Mouse (Mus musculus): Measurements from ENCODE around the gene Csnk2b. TPM values are rescaled to one million over a fixed set of nuclear protein-coding genes. Genes with fewer than 3 reads are reported as not detected.

Csnk2b gene
- polyA plus RNA-seq, 1 experiment, result not detected

DNA sequence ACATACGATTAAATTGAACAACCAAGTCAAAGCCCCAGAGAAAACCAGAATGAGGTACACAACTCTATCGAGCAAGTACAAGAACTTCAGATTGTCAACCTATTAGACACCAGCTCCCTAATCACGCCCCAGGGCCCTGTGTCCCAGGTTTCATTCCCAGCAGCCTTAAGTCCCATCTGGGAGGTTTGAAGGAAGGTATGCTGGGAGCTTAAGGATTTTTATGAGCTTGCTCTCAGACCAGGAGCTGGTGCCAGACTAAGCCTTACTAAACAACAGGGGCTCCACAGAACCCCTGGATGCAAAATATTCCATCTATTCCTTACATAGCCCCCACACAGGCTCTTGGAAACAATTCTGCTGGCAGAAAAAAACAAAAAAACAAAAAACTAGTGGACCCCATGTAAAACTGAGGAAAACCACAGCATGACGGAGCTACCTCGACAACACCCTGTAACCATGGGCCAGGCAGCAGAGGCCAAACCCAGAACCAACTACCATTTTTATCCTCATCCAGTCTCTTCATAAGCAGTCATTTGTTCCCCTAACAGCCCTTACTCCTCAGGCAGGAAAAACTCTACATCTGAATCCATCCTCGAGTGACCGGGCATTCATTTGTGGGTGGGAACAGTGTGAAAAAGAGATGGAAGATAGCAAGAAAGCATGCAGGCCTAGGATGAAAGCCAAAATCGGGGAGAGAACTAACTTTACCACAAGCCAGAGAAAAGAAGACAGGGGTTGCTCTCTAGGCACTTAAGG lies 41.7 kb upstream of the Csnk2b start:
- WGBS, result 2% methylated on average over 8 of the region's 8 CpGs
- peak overlapping the region; percentile 68 for H3K27ac ChIP-seq (ENCODE audit: insufficient read depth, low read depth, low read length)
- TF ChIP-seq POLR2A (IDR thresholded peaks at IDR 0.05; ENCODE audit: insufficient read depth, low read depth, low read length) (no peak), CTCF (IDR thresholded peaks at IDR 0.05; ENCODE audit: insufficient read depth, low read depth, low read length) (no peak)
- peaks cover 13% of the 10 kb centered on the region for H3K4me1 ChIP-seq (ENCODE audit: control insufficient read depth, insufficient read depth, low read length)
- peak overlapping the region; percentile 59 for H3K4me3 ChIP-seq (ENCODE audit: insufficient read depth, low read depth, low read length)

DNA sequence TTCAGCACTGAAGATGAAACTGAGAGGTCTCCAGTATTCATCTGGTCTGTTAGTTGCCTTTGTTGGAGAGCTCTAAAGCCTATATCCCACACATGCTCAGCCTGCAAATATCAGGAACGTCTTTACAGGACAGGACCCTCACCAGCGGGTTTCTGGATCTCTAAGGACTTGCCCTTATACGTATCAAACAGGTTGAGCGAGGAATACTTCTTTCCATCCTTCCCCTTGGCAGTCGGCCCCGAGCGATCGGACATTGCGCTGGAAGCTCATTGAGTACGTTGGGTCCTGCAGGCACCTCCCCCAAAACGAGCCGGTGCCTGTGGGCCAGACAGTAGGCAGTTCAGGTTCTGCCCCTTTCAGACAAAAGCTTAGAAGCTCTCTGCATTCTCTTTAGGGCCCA lies 40.9 kb upstream of the Csnk2b start:
- TF ChIP-seq POLR2A (IDR thresholded peaks at IDR 0.05; ENCODE audit: insufficient read depth, low read depth, low read length), result no peak
- no peak for TF ChIP-seq CTCF (IDR thresholded peaks at IDR 0.05; ENCODE audit: insufficient read depth, low read depth, low read length)
- Histone ChIP-seq H3K27ac (ENCODE audit: insufficient read depth, low read depth, low read length) (no peak overlapping the region), H3K4me3 (ENCODE audit: insufficient read depth, low read depth, low read length) (peak overlapping the region; percentile 34), H3K4me1 (ENCODE audit: control insufficient read depth, insufficient read depth, low read length) (peaks cover 13% of the 10 kb centered on the region)
- WGBS, result 6% methylated on average over 12 of the region's 12 CpGs

DNA sequence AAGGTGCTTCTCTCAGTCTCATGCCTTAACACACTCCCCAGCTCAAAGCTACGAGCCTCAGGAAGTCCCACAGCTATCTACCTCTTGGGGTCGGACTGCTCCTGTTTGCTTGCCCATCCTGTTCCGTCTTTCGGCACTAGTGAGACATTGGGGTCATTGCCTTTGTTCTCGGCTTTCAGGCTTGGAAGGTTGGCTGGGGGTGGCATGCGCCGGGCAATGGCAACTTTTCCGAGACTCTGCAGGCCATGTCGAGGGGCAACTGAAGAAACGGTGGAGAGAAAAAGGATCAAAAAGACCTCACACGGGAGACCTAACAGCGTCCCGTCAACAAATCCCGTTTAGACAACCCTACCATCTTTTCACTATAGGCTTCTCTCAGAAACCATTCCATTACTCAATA lies 40.3 kb upstream of the Csnk2b start:
- TF ChIP-seq CTCF (IDR thresholded peaks at IDR 0.05; ENCODE audit: insufficient read depth, low read depth, low read length) (no peak), POLR2A (IDR thresholded peaks at IDR 0.05; ENCODE audit: insufficient read depth, low read depth, low read length) (no peak)
- peak overlapping the region; percentile 6; the same call in 1 of the 2 replicates for H3K4me3 ChIP-seq (ENCODE audit: insufficient read depth, low read depth, low read length)
- peaks cover 13% of the 10 kb centered on the region for H3K4me1 ChIP-seq (ENCODE audit: control insufficient read depth, insufficient read depth, low read length)
- 36% methylated on average over 14 of the region's 14 CpGs for WGBS
- no peak overlapping the region for H3K27ac ChIP-seq (ENCODE audit: insufficient read depth, low read depth, low read length)

DNA sequence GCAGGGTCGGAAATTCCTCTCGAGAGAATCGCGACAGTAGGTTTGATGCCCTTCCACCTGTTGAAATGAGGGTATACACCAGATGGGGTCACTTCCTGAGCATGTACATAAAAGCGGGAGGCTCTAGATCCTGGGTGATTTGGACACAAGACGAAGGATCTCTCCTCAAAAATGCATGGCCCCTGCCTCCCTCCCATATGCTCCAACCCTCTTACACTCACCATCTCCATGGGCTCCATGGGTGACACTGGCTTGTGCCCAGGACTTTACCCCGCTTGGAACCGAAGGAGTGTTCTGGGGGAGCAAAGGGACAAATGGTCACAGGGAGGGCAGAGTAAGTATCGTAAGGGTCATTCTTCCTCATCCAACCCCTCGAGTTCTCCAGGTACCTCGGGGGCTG lies 39.6 kb upstream of the Csnk2b start:
- H3K4me1 ChIP-seq (ENCODE audit: control insufficient read depth, insufficient read depth, low read length), result peaks cover 13% of the 10 kb centered on the region
- WGBS, result 73% methylated on average over 11 of the region's 11 CpGs
- TF ChIP-seq CTCF (IDR thresholded peaks at IDR 0.05; ENCODE audit: insufficient read depth, low read depth, low read length), result no peak
- TF ChIP-seq POLR2A (IDR thresholded peaks at IDR 0.05; ENCODE audit: insufficient read depth, low read depth, low read length), result no peak
- H3K4me3 ChIP-seq (ENCODE audit: insufficient read depth, low read depth, low read length), result no peak overlapping the region
- H3K27ac ChIP-seq (ENCODE audit: insufficient read depth, low read depth, low read length), result no peak overlapping the region

DNA sequence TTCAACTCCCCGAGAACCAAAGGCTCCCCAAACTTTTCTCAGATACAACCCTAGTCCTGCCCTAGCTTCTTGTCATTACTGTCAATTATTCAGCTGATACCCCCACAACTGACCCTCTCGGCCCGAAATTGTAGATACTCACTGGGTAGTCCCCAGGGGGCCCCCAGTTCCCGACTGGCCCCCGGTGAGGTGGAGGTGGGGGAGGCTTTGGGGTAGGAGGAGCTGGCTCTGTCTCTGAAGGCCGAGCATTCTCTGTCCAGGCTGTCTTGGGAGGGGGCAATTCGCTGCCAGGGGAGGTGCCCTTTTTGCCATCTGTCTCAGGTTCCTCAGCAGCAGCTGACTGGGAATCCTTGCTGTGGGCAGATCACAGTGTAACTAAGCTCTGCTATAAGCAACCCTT lies 37.8 kb upstream of the Csnk2b start:
- H3K4me3 ChIP-seq (ENCODE audit: insufficient read depth, low read depth, low read length), result no peak overlapping the region
- WGBS, result 76% methylated on average over 7 of the region's 7 CpGs
- TF ChIP-seq CTCF (IDR thresholded peaks at IDR 0.05; ENCODE audit: insufficient read depth, low read depth, low read length) (no peak), POLR2A (IDR thresholded peaks at IDR 0.05; ENCODE audit: insufficient read depth, low read depth, low read length) (no peak)

DNA sequence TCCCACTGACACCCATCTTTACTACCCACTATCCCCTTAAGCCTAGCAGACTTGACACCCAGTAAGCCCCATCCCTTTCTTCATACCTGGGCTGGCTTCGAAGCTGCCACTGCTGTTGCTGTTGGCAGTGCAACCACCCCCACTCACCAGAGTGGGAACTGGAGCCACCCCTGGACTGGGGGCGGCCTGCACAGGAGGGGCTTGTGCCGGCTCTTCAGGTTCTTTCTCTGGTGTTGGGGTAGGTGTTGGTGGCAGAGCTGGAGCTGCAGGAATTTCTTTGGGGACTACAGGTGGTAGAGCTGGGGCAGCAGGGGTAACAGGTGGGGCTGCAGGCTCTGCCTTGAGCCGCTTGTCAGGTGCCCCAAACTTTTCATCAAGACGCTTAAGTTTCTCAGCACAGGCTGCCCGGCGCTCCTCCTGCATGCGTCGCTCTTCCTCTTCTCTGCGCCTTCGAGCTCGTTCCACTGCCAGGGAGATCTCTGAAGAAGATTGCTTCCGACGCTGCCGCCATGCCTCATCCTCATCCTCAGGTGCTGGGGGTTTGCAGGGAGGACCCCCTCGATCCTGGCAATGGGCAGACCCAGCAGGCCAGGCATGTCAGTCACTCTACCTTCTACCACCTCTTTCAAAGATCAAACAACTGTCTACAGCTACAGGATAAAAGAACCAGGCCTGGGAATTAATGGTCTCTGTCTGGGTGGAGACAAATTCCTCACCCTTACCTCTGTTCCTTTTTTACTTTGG lies 37.2 kb upstream of the Csnk2b start:
- peaks cover 11% of the 10 kb centered on the region for H3K4me1 ChIP-seq (ENCODE audit: control insufficient read depth, insufficient read depth, low read length)
- WGBS, result 90% methylated on average over 16 of the region's 16 CpGs
- no peak overlapping the region for H3K27ac ChIP-seq (ENCODE audit: insufficient read depth, low read depth, low read length)
- TF ChIP-seq POLR2A (IDR thresholded peaks at IDR 0.05; ENCODE audit: insufficient read depth, low read depth, low read length) (no peak), CTCF (IDR thresholded peaks at IDR 0.05; ENCODE audit: insufficient read depth, low read depth, low read length) (no peak)
- H3K4me3 ChIP-seq (ENCODE audit: insufficient read depth, low read depth, low read length), result no peak overlapping the region

More for the DNA sequence above, 37.8 kb upstream of the Csnk2b start:
- Histone ChIP-seq H3K27ac (ENCODE audit: insufficient read depth, low read depth, low read length) (no peak overlapping the region), H3K4me1 (ENCODE audit: control insufficient read depth, insufficient read depth, low read length) (peaks cover 11% of the 10 kb centered on the region)

DNA sequence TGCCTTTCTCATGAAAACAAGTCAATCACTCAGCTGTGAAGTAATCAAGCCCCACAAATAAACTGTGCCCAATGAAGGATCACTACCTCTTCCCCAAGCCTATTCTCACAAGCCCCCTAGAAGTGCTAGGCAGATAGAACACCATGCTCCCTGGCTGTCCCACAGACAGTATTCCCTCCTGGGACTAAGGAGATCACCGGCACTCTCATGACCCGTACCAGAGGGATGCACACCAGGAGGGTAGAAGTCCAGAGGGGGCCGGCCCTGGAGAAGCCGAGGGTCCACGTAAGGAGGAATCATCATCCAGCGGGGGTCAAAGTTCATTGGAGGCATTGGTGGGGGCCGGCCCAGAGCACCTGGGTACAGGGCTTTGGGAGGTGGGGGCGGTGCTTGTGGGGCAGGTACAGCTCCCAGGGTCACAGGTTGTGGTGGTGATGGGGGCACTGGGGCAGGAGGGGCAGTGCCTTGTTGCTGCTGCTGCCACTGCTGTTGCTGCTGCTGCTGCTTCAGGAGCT lies 35.9 kb upstream of the Csnk2b start:
- no peak overlapping the region for H3K27ac ChIP-seq (ENCODE audit: insufficient read depth, low read depth, low read length)
- TF ChIP-seq POLR2A (IDR thresholded peaks at IDR 0.05; ENCODE audit: insufficient read depth, low read depth, low read length), result no peak
- TF ChIP-seq CTCF (IDR thresholded peaks at IDR 0.05; ENCODE audit: insufficient read depth, low read depth, low read length), result no peak
- H3K4me3 ChIP-seq (ENCODE audit: insufficient read depth, low read depth, low read length), result no peak overlapping the region
- 92% methylated on average over 8 of the region's 8 CpGs for WGBS
- peaks cover 8% of the 10 kb centered on the region for H3K4me1 ChIP-seq (ENCODE audit: control insufficient read depth, insufficient read depth, low read length)

DNA sequence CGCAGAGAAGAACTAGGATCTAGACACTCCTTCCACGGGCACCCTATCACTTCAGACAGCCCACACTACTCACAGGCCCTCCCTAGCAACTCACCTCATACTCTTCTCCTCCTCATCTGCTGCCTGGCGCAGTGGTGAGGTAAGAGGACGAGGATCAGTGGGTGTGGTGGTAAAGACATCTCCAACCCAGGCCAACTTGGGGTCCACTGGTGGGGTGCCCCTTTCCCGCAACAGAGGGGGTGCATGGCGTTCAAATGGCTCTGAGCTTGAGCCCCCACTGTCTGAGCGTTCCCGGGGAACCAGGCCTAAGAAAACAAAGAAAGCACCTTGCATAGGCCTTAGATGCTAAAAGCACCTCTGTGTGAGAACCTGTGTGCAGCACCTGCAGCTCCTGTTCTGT lies 35.4 kb upstream of the Csnk2b start:
- TF ChIP-seq POLR2A (IDR thresholded peaks at IDR 0.05; ENCODE audit: insufficient read depth, low read depth, low read length), result no peak
- TF ChIP-seq CTCF (IDR thresholded peaks at IDR 0.05; ENCODE audit: insufficient read depth, low read depth, low read length), result no peak
- H3K4me1 ChIP-seq (ENCODE audit: control insufficient read depth, insufficient read depth, low read length), result peaks cover 7% of the 10 kb centered on the region
- WGBS, result 78% methylated on average over 8 of the region's 8 CpGs
- H3K27ac ChIP-seq (ENCODE audit: insufficient read depth, low read depth, low read length), result no peak overlapping the region
- no peak overlapping the region for H3K4me3 ChIP-seq (ENCODE audit: insufficient read depth, low read depth, low read length)

Data from olfactory bulb, adult 2 months (tissue).